Mouse (Mus musculus) limb, embryonic 14.5 days (tissue): Measurements from ENCODE around the gene Sox13. TPM values are rescaled to one million over a fixed set of nuclear protein-coding genes. Genes with fewer than 3 reads are reported as not detected.
A peak's percentile ranks its signal among the peaks of the same experiment; 100 is the strongest.

Source experiments
- ATAC-seq: fragments of 200-750 bp; cut with Nextera tagmentation; 2 replicates; pipeline ENCODE4 v1.8.0; 2017; ENCODE audit warnings: low read depth, moderate number of reproducible peaks, moderate TSS enrichment; ENCODE audit not compliant: low FRiP score
- DNase-seq: peaks from one replicate; pipeline ENCODE4 v3.0.0-alpha.2; 2015; ENCODE audit warnings: low spot score
- H3K27ac ChIP-seq: fragments of 300-500 bp; sonication (generic); replicated peaks from 2 replicates; pipeline ENCODE4 v1.5.1; 2014; ENCODE audit warnings: low read depth, mild to moderate bottlenecking, low read length, moderate library complexity, mixed read lengths
- H3K27me3 ChIP-seq: fragments of 300-500 bp; sonication (generic); 2 replicates; pipeline ENCODE4 v1.6.1; 2014; ENCODE audit warnings: low read length, mixed read lengths; ENCODE audit not compliant: control insufficient read depth, insufficient read depth
- H3K36me3 ChIP-seq: fragments of 300-500 bp; sonication (generic); 2 replicates; pipeline ENCODE4 v1.6.1; 2014; ENCODE audit warnings: mild to moderate bottlenecking, low read length, moderate library complexity, mixed read lengths; ENCODE audit not compliant: control insufficient read depth, insufficient read depth
- H3K4me1 ChIP-seq: fragments of 300-500 bp; sonication (generic); 2 replicates; pipeline ENCODE4 v1.6.1; 2014; ENCODE audit warnings: antibody characterized with exemption, low read length, mixed read lengths; ENCODE audit not compliant: control insufficient read depth, insufficient read depth
- H3K4me2 ChIP-seq: fragments of 300-500 bp; sonication (generic); replicated peaks from 2 replicates; pipeline ENCODE4 v1.6.1; 2014; ENCODE audit warnings: low read depth, mild to moderate bottlenecking, low read length, moderate library complexity; ENCODE audit not compliant: severe bottlenecking
- H3K4me3 ChIP-seq: fragments of 300-500 bp; sonication (generic); replicated peaks from 2 replicates; pipeline ENCODE4 v1.5.1; 2014; ENCODE audit warnings: low read length
- H3K9ac ChIP-seq: fragments of 300-500 bp; sonication (generic); 2 replicates; pipeline ENCODE4 v1.6.1; 2014; ENCODE audit warnings: mild to moderate bottlenecking, low read depth, low read length, moderate library complexity; ENCODE audit not compliant: severe bottlenecking
- H3K9me3 ChIP-seq: fragments of 300-500 bp; sonication (generic); 2 replicates; pipeline ENCODE4 v1.6.1; 2016; ENCODE audit warnings: low read length; ENCODE audit not compliant: control insufficient read depth
- POLR2A ChIP-seq: fragments of 200-500 bp; IDR thresholded peaks from 2 replicates; pipeline ENCODE4 v1.8.0; 2012; ENCODE audit warnings: inconsistent platforms, mild to moderate bottlenecking, moderate library complexity, borderline replicate concordance; ENCODE audit not compliant: insufficient read depth, insufficient read length; ENCODE audit errors: extremely low read depth
- WGBS: fragments of 180-500 bp; shearing (Covaris S2); extraction: QIAGEN DNeasy Blood & Tissue Kit; methylation state at CpG from one replicate; pipeline ENCODE4 v1.1.7; 2014; 5-methylcytosine and 5-hydroxymethylcytosine counted together
- polyA plus RNA-seq, 2 experiments: library from polyadenylated mRNA; depleted of rRNA in 1 of 2; stranded (reverse) in 1 of 2; unstranded in 1 of 2; fragments of >200 nt; fragmentation: Nextera tagmentation in 1 of 2; extraction: Ambion mirVana in 1 of 2; gene quantifications; 2 replicates each; pipeline versions ENCODE4 v1.2.1 to v1.2.3; 2012 to 2014

Gene Sox13
- polyA plus RNA-seq, 2 experiments: 4.7 to 22.9 TPM

GRCm38 (mm10) chr1:133394702-133395101 lies 29.5 kb downstream of the Sox13 start:
- H3K9me3 ChIP-seq: no peaks in the 10 kb centered on the region
- no peaks in the 10 kb centered on the region for H3K27me3 ChIP-seq
- no peak overlapping the region for H3K9ac ChIP-seq
- H3K4me1 ChIP-seq: peaks cover 3% of the 10 kb centered on the region; the same call in 1 of the 2 replicates
- no peak overlapping the region for H3K27ac ChIP-seq
- no peak for ATAC-seq
- TF ChIP-seq POLR2A: no peak
- no peaks in the 10 kb centered on the region for H3K36me3 ChIP-seq
- no peak for DNase-seq
- WGBS: 69% methylated on average over 4 of the region's 4 CpGs
- H3K4me3 ChIP-seq: no peak overlapping the region
- H3K4me2 ChIP-seq: no peak overlapping the region

- Histone ChIP-seq H3K9me3 (no peaks in the 10 kb centered on the region), H3K36me3 (no peaks in the 10 kb centered on the region), H3K27ac (no peak overlapping the region), H3K27me3 (no peaks in the 10 kb centered on the region), H3K4me1 (no peaks in the 10 kb centered on the region; the same call in 1 of the 2 replicates), H3K4me2 (no peak overlapping the region), H3K4me3 (no peak overlapping the region), H3K9ac (no peak overlapping the region)
- DNase-seq: no peak
- no peak for TF ChIP-seq POLR2A
- 64% methylated on average over 19 of the region's 19 CpGs for WGBS
- no peak for ATAC-seq
Measured at GRCm38 (mm10) chr1:133387539-133388268, 36.5 kb downstream of the Sox13 start.

- no peak for ATAC-seq
- Histone ChIP-seq H3K36me3 (no peaks in the 10 kb centered on the region), H3K27ac (no peak overlapping the region), H3K9me3 (no peaks in the 10 kb centered on the region), H3K4me3 (0 out of 2 replicates have a peak overlapping the region, but pooled peaks have one; percentile 1), H3K4me1 (no peaks in the 10 kb centered on the region; the same call in 1 of the 2 replicates), H3K4me2 (no peak overlapping the region), H3K9ac (peak overlapping the region; percentile 36; the same call in 1 of the 2 replicates), H3K27me3 (no peaks in the 10 kb centered on the region)
- 82% methylated on average over 11 of the region's 11 CpGs for WGBS
- no peak for DNase-seq
- no peak for TF ChIP-seq POLR2A
Measured at GRCm38 (mm10) chr1:133386209-133386608, 38.0 kb downstream of the Sox13 start.

- Histone ChIP-seq H3K9ac (peak overlapping the region; percentile 36), H3K4me3 (0 out of 2 replicates have a peak overlapping the region, but pooled peaks have one; percentile 1), H3K27me3 (no peaks in the 10 kb centered on the region), H3K27ac (no peak overlapping the region), H3K9me3 (no peaks in the 10 kb centered on the region), H3K4me1 (no peaks in the 10 kb centered on the region; the same call in 1 of the 2 replicates), H3K4me2 (0 out of 2 replicates have a peak overlapping the region, but pooled peaks have one; percentile 21), H3K36me3 (no peaks in the 10 kb centered on the region)
- ATAC-seq (no peak), DNase-seq (peak; percentile 65)
- TF ChIP-seq POLR2A: no peak
- WGBS: 31% methylated on average over 9 of the region's 9 CpGs
Measured at GRCm38 (mm10) chr1:133385506-133385905, 38.7 kb downstream of the Sox13 start.

GRCm38 (mm10) chr1:133383157-133383783 lies 40.9 kb downstream of the Sox13 start:
- ATAC-seq (no peak), DNase-seq (no peak)
- WGBS: 86% methylated on average over 14 of the region's 14 CpGs
- no peak overlapping the region for H3K27ac ChIP-seq
- no peaks in the 10 kb centered on the region for H3K9me3 ChIP-seq
- no peak for TF ChIP-seq POLR2A
- H3K4me3 ChIP-seq: no peak overlapping the region
- no peaks in the 10 kb centered on the region for H3K36me3 ChIP-seq
- no peak overlapping the region for H3K4me2 ChIP-seq
- no peaks in the 10 kb centered on the region for H3K27me3 ChIP-seq
- no peak overlapping the region for H3K9ac ChIP-seq
- H3K4me1 ChIP-seq: no peaks in the 10 kb centered on the region; the same call in 1 of the 2 replicates
